Mouse (Mus musculus) heart, embryonic 12.5 days (tissue): ENCODE measurements around the gene Eme2. TPM values are rescaled to one million over a fixed set of nuclear protein-coding genes. Genes with fewer than 3 reads are reported as not detected.

Experiments used
- ATAC-seq: fragments of 200-750 bp; cut with Nextera tagmentation; 2 replicates; pipeline ENCODE4 v1.8.0; 2017; ENCODE audit warnings: moderate TSS enrichment, moderate library complexity; ENCODE audit not compliant: insufficient number of reproducible peaks, low FRiP score
- H3K27ac ChIP-seq: fragments of 300-500 bp; sonication (generic); 2 replicates; pipeline ENCODE4 v1.5.1; 2016; ENCODE audit warnings: mild to moderate bottlenecking, moderate library complexity; ENCODE audit not compliant: poor library complexity, severe bottlenecking
- H3K27me3 ChIP-seq: fragments of 300-500 bp; sonication (generic); replicated peaks from 2 replicates; pipeline ENCODE4 v1.6.1; 2016; ENCODE audit warnings: mild to moderate bottlenecking, moderate library complexity
- H3K36me3 ChIP-seq: fragments of 300-500 bp; sonication (generic); 2 replicates; pipeline ENCODE4 v1.6.1; 2016; ENCODE audit warnings: mild to moderate bottlenecking, moderate library complexity
- H3K4me1 ChIP-seq: fragments of 300-500 bp; sonication (generic); replicated peaks from 2 replicates; pipeline ENCODE4 v1.6.1; 2016; ENCODE audit warnings: mild to moderate bottlenecking
- H3K4me2 ChIP-seq: fragments of 300-500 bp; sonication (generic); 2 replicates; pipeline ENCODE4 v1.6.1; 2016; ENCODE audit warnings: mild to moderate bottlenecking, moderate library complexity
- H3K4me3 ChIP-seq: fragments of 300-500 bp; sonication (generic); 2 replicates; pipeline ENCODE4 v1.5.1; 2016; ENCODE audit warnings: mild to moderate bottlenecking
- H3K9ac ChIP-seq: fragments of 300-500 bp; sonication (generic); 2 replicates; pipeline ENCODE4 v1.6.1; 2016; ENCODE audit warnings: mild to moderate bottlenecking, moderate library complexity
- H3K9me3 ChIP-seq: fragments of 300-500 bp; sonication (generic); replicated peaks from 2 replicates; pipeline ENCODE4 v1.6.1; 2016; ENCODE audit warnings: mild to moderate bottlenecking, moderate library complexity
- WGBS: fragments of 180-500 bp; shearing (Covaris S2); methylation state at CpG from one replicate; pipeline ENCODE4 v1.1.7; 2016; 5-methylcytosine and 5-hydroxymethylcytosine counted together
- polyA plus RNA-seq: library from polyadenylated mRNA; unstranded; fragments of >200 nt; fragmentation: Nextera tagmentation; extraction: Ambion mirVana; gene quantifications from 2 replicates; pipeline ENCODE4 v1.2.1, GENCODE M21; 2016

Eme2 gene
- polyA plus RNA-seq, 1 experiment from 2014 or later, result 25.4 TPM

DNA sequence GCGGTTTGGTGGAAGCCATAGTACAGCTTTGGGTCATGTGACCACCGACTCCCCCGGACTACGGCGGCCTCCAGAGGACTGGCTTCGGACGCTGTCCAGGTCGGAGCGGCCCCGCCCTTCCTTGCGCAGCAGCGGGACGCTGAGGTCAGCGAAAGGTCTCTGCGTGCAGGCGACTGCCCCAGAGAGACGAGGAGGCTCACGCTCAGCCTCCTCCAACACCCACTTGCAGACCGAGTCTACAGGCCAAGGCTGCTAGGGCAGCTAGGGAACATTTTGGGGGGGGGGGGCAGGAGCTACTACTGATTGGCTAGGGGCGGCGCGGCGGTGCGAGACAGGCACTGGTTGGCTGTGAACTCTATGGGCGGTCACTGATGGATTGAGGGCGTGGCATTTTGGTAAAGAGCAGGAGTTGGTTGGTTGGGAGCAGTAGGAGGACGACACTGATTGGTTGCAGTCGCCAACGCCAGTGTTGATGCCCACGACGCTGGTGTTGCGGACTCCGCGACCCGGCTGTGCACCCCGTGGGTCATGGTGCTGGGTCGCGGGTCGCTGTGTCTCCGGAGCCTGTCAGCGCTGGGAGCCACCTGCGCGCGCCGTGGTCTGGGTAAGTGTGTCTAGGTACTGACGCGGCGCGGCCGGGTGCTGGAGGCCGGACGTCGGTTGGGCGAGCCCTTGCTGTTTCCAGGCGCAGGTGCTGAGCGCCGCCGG is 44.7 kb downstream of the Eme2 start, which contains the start of gene Fahd1:
Fahd1 (minus strand) TSS at position 300 of the 708 bp plus-strand sequence.
- Histone ChIP-seq H3K4me3 (peak within 1 kb of the TSS; percentile 81), H3K9ac (peak within 1 kb of the TSS; percentile 91), H3K4me1 (peaks cover 15% of the 10 kb centered on the region), H3K27me3 (peaks cover 9% of the 10 kb centered on the region; the same call in 1 of the 2 replicates), H3K27ac (peak within 1 kb of the TSS; percentile 98), H3K4me2 (peak within 1 kb of the TSS; percentile 94), H3K9me3 (no peaks in the 10 kb centered on the region), H3K36me3 (peaks cover 12% of the 10 kb centered on the region)
- peak; percentile 99 for ATAC-seq
- under 1% methylated on average over 58 of the region's 58 CpGs for WGBS

DNA sequence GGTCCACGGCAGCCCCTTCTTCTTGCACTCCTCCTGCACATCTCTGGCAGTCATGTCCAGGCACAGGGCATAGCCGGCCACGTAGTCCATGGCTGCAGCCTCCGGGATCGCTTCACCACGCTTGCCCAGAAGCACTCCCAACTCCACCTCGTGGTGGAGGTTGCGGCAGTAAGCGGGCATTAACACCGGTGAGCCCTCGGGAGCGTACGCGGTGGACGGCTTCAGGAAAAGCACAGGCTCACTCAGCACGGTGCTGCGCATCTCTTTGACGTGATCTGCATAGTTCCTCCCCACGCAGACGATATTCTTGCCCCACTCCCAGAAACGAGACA is 45.2 kb downstream of the Eme2 start:
- Histone ChIP-seq H3K27ac (peak overlapping the region; percentile 98), H3K4me1 (peaks cover 17% of the 10 kb centered on the region), H3K9ac (peak overlapping the region; percentile 91), H3K36me3 (peaks cover 12% of the 10 kb centered on the region), H3K4me2 (peak overlapping the region; percentile 94), H3K9me3 (no peaks in the 10 kb centered on the region), H3K4me3 (peak overlapping the region; percentile 81), H3K27me3 (peaks cover 9% of the 10 kb centered on the region; the same call in 1 of the 2 replicates)
- ATAC-seq, result peak; percentile 63; the same call in 1 of the 2 replicates
- under 1% methylated on average over 21 of the region's 21 CpGs for WGBS

DNA sequence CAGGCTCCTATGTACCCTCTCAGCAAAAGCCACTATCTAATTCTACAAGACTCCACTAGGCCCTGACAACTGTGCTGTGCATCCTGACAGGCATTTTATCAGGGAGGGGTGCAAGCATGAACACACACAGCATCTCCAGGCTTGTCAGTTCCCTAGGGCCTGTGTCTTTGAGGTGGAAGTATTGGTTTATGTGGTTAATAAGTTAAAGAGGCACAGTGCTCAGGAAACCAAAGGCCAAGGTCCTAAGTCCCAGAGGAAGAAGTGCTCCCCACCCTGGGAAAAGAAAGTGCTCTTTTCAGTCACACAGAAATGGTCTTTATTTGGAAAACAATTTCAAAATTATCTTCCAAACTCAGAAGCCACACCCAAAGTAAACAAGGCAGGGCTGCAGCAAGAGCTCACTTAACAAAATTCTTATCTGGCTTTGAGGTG is 46.3 kb downstream of the Eme2 start:
- ATAC-seq, result no peak
- peaks cover 14% of the 10 kb centered on the region for H3K27me3 ChIP-seq
- H3K9me3 ChIP-seq, result no peaks in the 10 kb centered on the region
- H3K4me2 ChIP-seq, result peak overlapping the region; percentile 76
- peak overlapping the region; percentile 46 for H3K4me3 ChIP-seq
- peak overlapping the region; percentile 52 for H3K9ac ChIP-seq
- H3K4me1 ChIP-seq, result peaks cover 23% of the 10 kb centered on the region
- peaks cover 8% of the 10 kb centered on the region for H3K36me3 ChIP-seq
- peak overlapping the region; percentile 68 for H3K27ac ChIP-seq

DNA sequence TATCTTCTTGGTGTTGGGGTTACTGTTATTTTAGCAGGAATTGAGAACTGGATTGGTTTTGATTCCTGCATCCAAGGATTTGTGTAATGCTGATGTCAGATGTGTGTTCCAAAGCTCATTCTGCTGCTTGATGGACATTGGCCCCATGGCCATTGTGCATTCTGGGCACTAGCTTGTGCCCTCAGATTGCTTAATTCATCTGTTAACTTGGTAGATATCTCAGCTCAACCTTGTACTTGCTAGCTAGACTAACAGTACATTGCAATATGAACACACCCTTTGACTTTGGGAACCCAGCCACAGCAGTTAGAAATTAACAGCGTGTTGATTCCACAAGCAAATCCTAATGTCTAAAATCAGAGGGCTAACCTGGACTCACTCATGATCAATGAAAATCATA is 47.5 kb downstream of the Eme2 start:
- WGBS, result 91% methylated on average over 1 of the region's 1 CpGs
- H3K27ac ChIP-seq, result no peak overlapping the region
- ATAC-seq, result no peak
- H3K27me3 ChIP-seq, result peaks cover 14% of the 10 kb centered on the region
- H3K4me2 ChIP-seq, result peak overlapping the region; percentile 15; the same call in 1 of the 2 replicates
- no peak overlapping the region for H3K9ac ChIP-seq
- H3K36me3 ChIP-seq, result no peaks in the 10 kb centered on the region
- H3K4me1 ChIP-seq, result peaks cover 23% of the 10 kb centered on the region
- no peak overlapping the region for H3K4me3 ChIP-seq
- no peaks in the 10 kb centered on the region for H3K9me3 ChIP-seq

DNA sequence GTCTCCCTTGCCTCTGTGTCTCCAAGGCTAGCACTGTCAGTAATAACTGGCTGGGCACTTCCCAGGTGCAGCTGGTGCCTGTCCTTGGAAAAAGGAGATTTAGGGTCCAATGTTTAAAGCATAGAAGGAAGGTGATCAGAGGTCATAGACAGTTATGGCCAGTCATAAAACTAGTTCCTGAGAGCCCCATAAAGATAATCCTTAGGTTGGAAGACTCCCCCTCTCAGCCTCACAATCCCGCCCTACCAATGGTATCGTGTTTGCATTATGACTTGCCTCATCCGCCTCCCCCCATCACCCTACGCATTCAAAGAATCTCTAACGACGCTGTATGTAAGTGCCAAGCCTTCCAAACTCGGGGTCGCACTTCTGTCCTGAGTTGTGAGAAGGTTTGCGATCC is 50.4 kb downstream of the Eme2 start:
- no peaks in the 10 kb centered on the region for H3K9me3 ChIP-seq
- no peak overlapping the region for H3K4me3 ChIP-seq
- 45% methylated on average over 9 of the region's 9 CpGs for WGBS
- H3K27ac ChIP-seq, result no peak overlapping the region
- no peak for ATAC-seq
- H3K4me2 ChIP-seq, result peak overlapping the region; percentile 19
- H3K9ac ChIP-seq, result no peak overlapping the region
- peaks cover 18% of the 10 kb centered on the region for H3K27me3 ChIP-seq
- no peaks in the 10 kb centered on the region for H3K36me3 ChIP-seq
- peaks cover 13% of the 10 kb centered on the region for H3K4me1 ChIP-seq

DNA sequence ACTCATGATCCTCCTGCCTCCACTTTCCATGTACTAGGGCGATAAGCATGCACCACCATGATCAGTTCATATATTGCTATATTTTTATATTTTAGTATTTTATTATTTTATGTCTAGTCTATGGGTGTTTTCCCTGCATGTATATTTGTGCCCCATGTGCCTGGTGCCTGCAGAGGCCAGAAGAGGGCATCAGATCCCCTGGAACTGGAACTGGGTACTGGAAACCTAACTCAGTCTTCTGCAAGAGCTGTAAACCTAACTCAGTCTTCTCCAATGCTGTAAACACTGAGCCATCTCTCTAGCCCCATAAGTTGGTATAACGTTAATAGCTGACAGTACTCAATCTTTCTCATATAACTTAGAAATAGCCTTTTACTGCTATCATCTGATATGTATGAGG is 52.3 kb downstream of the Eme2 start:
- no peak for ATAC-seq
- peaks cover 8% of the 10 kb centered on the region for H3K4me1 ChIP-seq
- no peak overlapping the region for H3K9ac ChIP-seq
- no peak overlapping the region for H3K4me3 ChIP-seq
- no peak overlapping the region for H3K4me2 ChIP-seq
- no peaks in the 10 kb centered on the region for H3K9me3 ChIP-seq
- WGBS, result 47% methylated on average over 2 of the region's 2 CpGs
- H3K27ac ChIP-seq, result no peak overlapping the region
- H3K27me3 ChIP-seq, result peaks cover 27% of the 10 kb centered on the region
- no peaks in the 10 kb centered on the region for H3K36me3 ChIP-seq

DNA sequence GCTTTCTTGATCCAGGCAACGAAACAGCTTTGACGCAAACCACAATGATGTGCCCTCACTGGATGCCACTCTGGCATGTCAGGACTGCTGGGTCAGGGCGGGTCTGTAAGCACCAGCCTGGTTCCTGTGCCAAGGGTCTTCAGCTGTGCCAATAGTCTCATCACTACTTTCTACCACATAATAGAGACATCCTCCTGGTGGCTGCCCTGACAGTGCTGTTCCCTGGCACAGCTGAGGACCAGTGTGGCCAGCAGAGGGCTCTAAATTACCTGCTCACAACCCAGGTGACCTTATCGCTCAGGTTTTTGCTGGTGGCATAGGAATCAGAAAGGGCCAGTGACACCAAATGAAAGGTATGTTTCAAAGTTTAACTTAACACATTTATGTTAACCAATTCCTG is 53.8 kb downstream of the Eme2 start:
- WGBS, result 48% methylated on average over 4 of the region's 4 CpGs
- H3K9me3 ChIP-seq, result no peaks in the 10 kb centered on the region
- no peaks in the 10 kb centered on the region for H3K36me3 ChIP-seq
- peaks cover 30% of the 10 kb centered on the region for H3K27me3 ChIP-seq
- H3K4me3 ChIP-seq, result no peak overlapping the region
- ATAC-seq, result no peak
- no peak overlapping the region for H3K4me2 ChIP-seq
- H3K27ac ChIP-seq, result no peak overlapping the region
- H3K4me1 ChIP-seq, result peaks cover 8% of the 10 kb centered on the region
- H3K9ac ChIP-seq, result no peak overlapping the region

DNA sequence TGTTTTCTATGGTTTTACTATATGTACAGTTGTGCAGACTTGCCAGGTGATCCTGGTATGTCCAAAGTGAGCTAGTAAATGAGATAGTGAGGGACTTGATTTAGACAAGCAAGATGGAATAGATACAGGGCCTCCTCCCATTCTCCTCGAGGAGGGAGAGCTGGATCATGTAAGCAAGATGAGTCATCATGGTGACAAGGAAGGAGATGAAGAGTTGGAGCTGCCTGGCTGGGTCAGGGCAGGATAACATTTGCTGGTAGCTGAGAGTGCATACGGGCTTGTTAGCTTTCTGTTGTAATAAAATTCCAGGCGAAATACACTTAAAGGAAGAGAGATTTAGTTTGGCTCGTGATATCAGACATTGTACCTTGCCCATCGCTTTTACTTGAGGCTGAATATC is 54.5 kb downstream of the Eme2 start:
- H3K4me3 ChIP-seq, result no peak overlapping the region
- H3K27ac ChIP-seq, result no peak overlapping the region
- H3K4me2 ChIP-seq, result no peak overlapping the region
- peaks cover 8% of the 10 kb centered on the region for H3K4me1 ChIP-seq
- H3K36me3 ChIP-seq, result no peaks in the 10 kb centered on the region
- H3K9me3 ChIP-seq, result no peaks in the 10 kb centered on the region
- WGBS, result 48% methylated on average over 5 of the region's 5 CpGs
- no peak overlapping the region for H3K9ac ChIP-seq
- no peak for ATAC-seq
- peaks cover 30% of the 10 kb centered on the region for H3K27me3 ChIP-seq

DNA sequence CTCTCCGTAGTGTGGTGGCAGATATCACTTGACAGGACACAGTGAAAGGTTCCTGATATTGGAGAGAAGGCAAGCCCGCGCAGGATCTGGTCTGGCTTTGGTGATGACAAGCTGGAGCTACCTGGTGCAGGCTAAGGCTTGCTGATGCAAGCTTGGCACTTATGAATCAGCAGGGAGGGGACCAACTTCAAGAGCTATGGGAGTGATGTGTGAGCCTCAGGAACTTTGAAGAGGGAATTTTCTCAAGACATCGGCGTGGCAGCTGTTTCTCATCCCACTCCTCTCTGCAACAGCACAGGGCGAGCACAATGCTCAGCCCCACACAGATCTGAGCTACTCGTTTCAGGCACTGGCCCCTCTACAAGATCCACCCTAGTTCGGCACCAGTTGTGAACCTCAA is 55.0 kb downstream of the Eme2 start, which contains the start of gene Hagh:
Hagh (plus strand) TSS at position 302 of the 400 bp plus-strand sequence.
- Histone ChIP-seq H3K27ac (no peak within 1 kb of the TSS), H3K4me3 (no peak within 1 kb of the TSS), H3K36me3 (no peaks in the 10 kb centered on the region), H3K4me1 (peaks cover 8% of the 10 kb centered on the region), H3K27me3 (peaks cover 30% of the 10 kb centered on the region), H3K9me3 (no peaks in the 10 kb centered on the region), H3K9ac (no peak within 1 kb of the TSS), H3K4me2 (no peak within 1 kb of the TSS)
- ATAC-seq, result no peak
- 51% methylated on average over 8 of the region's 8 CpGs for WGBS

Other genes starting within 250 kb of the Eme2 start
- gene Slc9a3r2, start 244.8 kb downstream of the Eme2 start, polyA plus RNA-seq, result 56.6 and 59.7 TPM in 2 replicates
- not detected in 2 replicates for gene Npw, start 236.6 kb downstream of the Eme2 start, polyA plus RNA-seq
- gene Zfp598, start 225.4 kb downstream of the Eme2 start, polyA plus RNA-seq, result 20.1 and 21.2 TPM in 2 replicates
- 0.68 and 1.0 TPM in 2 replicates for gene Syngr3, start 205.1 kb downstream of the Eme2 start, polyA plus RNA-seq
- 34.0 and 37.8 TPM in 2 replicates for gene Gfer, start 198.9 kb downstream of the Eme2 start, polyA plus RNA-seq
- 1.3 and 1.8 TPM in 2 replicates for gene Noxo1, start 198.9 kb downstream of the Eme2 start, polyA plus RNA-seq
- 45.9 and 49.5 TPM in 2 replicates for gene Tbl3, start 187.4 kb downstream of the Eme2 start, polyA plus RNA-seq
- gene Rnf151, start 177.0 kb downstream of the Eme2 start, polyA plus RNA-seq, result not detected in 2 replicates
- 810 and 828 TPM in 2 replicates for gene Rps2, start 177.0 kb downstream of the Eme2 start, polyA plus RNA-seq
- gene Ndufb10, start 170.6 kb downstream of the Eme2 start, polyA plus RNA-seq, result 351 and 363 TPM in 2 replicates
- 0.34 and 0.76 TPM in 2 replicates for gene Rpl3l, start 167.3 kb downstream of the Eme2 start, polyA plus RNA-seq
- gene Msrb1, start 158.4 kb downstream of the Eme2 start, polyA plus RNA-seq, result 17.3 and 18.2 TPM in 2 replicates
- gene Hs3st6, start 142.1 kb downstream of the Eme2 start, polyA plus RNA-seq, result 0.72 TPM in 1 of 2 replicates, not detected in the other
- gene Meiob, start 90.8 kb downstream of the Eme2 start, polyA plus RNA-seq, result not detected in 2 replicates
- gene Hagh, start 54.9 kb downstream of the Eme2 start, polyA plus RNA-seq, result 39.9 and 41.2 TPM in 2 replicates
- 36.5 TPM in 2 replicates for gene Fahd1, start 44.7 kb downstream of the Eme2 start, polyA plus RNA-seq
- 0.12 and 0.24 TPM in 2 replicates for gene Igfals, start 29.1 kb downstream of the Eme2 start, polyA plus RNA-seq
- gene Nubp2, start 8.7 kb downstream of the Eme2 start, polyA plus RNA-seq, result 31.9 and 33.1 TPM in 2 replicates
- 25.7 and 28.3 TPM in 2 replicates for gene Spsb3, start 8.4 kb downstream of the Eme2 start, polyA plus RNA-seq
- 91.1 and 94.9 TPM in 2 replicates for gene Mrps34, start within 50 bp of the Eme2 start, polyA plus RNA-seq
- gene Nme3, start 1.4 kb upstream of the Eme2 start, polyA plus RNA-seq, result 34.5 and 36.5 TPM in 2 replicates
- 38.4 and 41.3 TPM in 2 replicates for gene Mapk8ip3, start 41.9 kb upstream of the Eme2 start, polyA plus RNA-seq
- 140 and 144 TPM in 2 replicates for gene Jpt2, start 65.6 kb upstream of the Eme2 start, polyA plus RNA-seq
- gene Cramp1l, start 120.7 kb upstream of the Eme2 start, polyA plus RNA-seq, result 8.5 and 10.1 TPM in 2 replicates
- gene Ift140, start 121.0 kb upstream of the Eme2 start, polyA plus RNA-seq, result 14.4 and 14.8 TPM in 2 replicates
- gene Tmem204, start 188.5 kb upstream of the Eme2 start, polyA plus RNA-seq, result 16.3 and 20.4 TPM in 2 replicates
- gene Telo2, start 220.9 kb upstream of the Eme2 start, polyA plus RNA-seq, result 23.5 and 30.7 TPM in 2 replicates
- gene Ptx4, start 225.7 kb upstream of the Eme2 start, polyA plus RNA-seq, result 0.27 TPM in 1 of 2 replicates, not detected in the other
- gene Clcn7, start 238.3 kb upstream of the Eme2 start, polyA plus RNA-seq, result 19.5 and 21.1 TPM in 2 replicates